Mouse (Mus musculus): ENCODE data around the gene Ly6f.

DNA sequence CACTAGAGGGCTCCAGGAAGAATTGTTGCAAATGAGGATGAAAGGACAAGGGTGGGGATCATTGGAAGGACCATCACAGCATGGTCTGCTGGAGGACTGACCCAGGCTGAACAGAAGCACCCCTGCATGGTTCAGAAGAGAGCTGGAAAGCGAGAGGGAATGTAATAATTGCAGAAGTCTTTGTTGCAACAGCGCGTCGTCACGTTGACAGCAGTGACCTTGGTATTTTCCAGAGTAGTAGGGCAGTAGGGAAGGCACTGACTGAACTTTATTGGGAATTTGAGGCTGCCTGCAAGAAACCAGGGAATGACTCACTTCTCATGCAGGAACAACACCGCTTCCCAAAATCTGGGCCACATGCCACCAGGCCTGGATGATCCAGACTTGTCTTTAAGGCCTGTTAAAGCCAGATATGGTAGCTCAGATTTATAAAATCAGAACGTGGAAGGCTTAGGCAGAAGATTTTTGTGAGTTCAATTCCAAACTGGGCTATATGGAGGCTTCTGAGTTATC lies 25.7 kb downstream of the Ly6f start:
- TF ChIP-seq CTCF (conservative IDR thresholded peaks at IDR 0.05; ENCODE audit: low read length) (no peak), NANOG (IDR thresholded peaks at IDR 0.05; ENCODE audit: borderline replicate concordance, low read length) (no peak)

Measured in E14TG2a.4 (cell line).